Comparison of ENCODE assay signal across 8 mouse cellular contexts in genomic region chr13:8995159-8995989, GRCm38 (mm10). TPM values are rescaled to one million over a fixed set of nuclear protein-coding genes. Genes with fewer than 3 reads are reported as not detected.
DNase-seq lines count a peak whose midpoint lies in the region; ATAC-seq and TF ChIP-seq lines count a peak whose summit lies in the region.

No protein-coding gene starts in this region.

- WGBS in cerebellum, adult 2 months: 3% methylated on average over 33 of the region's 33 CpGs
- WGBS in forebrain, embryonic 13.5 days: 3% methylated on average over 33 of the region's 33 CpGs
- under 1% methylated on average over 33 of the region's 33 CpGs for WGBS in liver, embryonic 12.5 days (ENCODE audit: insufficient replicate concordance)
- 5% methylated on average over 33 of the region's 33 CpGs for WGBS in neural tube, embryonic 13.5 days

- H3K4me3 ChIP-seq in cerebellum, adult 2 months (replicated peaks; ENCODE audit: insufficient read depth, low read depth, low read length): peak overlapping the region; percentile 95
- peak overlapping the region; percentile 86 for H3K4me3 ChIP-seq in forebrain, embryonic 13.5 days
- H3K4me3 ChIP-seq in liver, embryonic 12.5 days: peak overlapping the region; percentile 87
- H3K4me3 ChIP-seq in neural tube, embryonic 13.5 days: peak overlapping the region; percentile 99

- no peak for TF ChIP-seq POLR2A in cerebellum, adult 2 months (IDR thresholded peaks at IDR 0.05; ENCODE audit: borderline replicate concordance, insufficient read depth, low read length)

- H3K4me1 ChIP-seq in cerebellum, adult 2 months (ENCODE audit: control insufficient read depth, insufficient read depth, low read length): no peaks in the 10 kb centered on the region; the same call in 1 of the 2 replicates
- peaks cover 21% of the 10 kb centered on the region for H3K4me1 ChIP-seq in forebrain, embryonic 13.5 days
- peaks cover 44% of the 10 kb centered on the region for H3K4me1 ChIP-seq in liver, embryonic 12.5 days
- H3K4me1 ChIP-seq in neural tube, embryonic 13.5 days (replicated peaks): peaks cover 23% of the 10 kb centered on the region

- H3K9me3 ChIP-seq in forebrain, embryonic 13.5 days (replicated peaks): no peaks in the 10 kb centered on the region
- H3K9me3 ChIP-seq in liver, embryonic 12.5 days (replicated peaks): no peaks in the 10 kb centered on the region
- no peaks in the 10 kb centered on the region for H3K9me3 ChIP-seq in neural tube, embryonic 13.5 days

- ATAC-seq in forebrain, embryonic 13.5 days: no peak; the same call in none of the 2 replicates
- peak; percentile 23 for ATAC-seq in liver, embryonic 12.5 days
- peak; percentile 79 for ATAC-seq in neural tube, embryonic 13.5 days (ENCODE audit: low read depth)

- no peak for DNase-seq in cerebellum, adult 2 months
- DNase-seq in cerebellum, adult 18-20 months: no peak
- DNase-seq in right cerebral cortex, adult 18-20 months: peak; percentile 7
- no peak for DNase-seq in right cerebral cortex, postnatal 14 days
- DNase-seq in thymus, postnatal 4 days: no peak

- peak overlapping the region; percentile 80 for H3K4me2 ChIP-seq in forebrain, embryonic 13.5 days
- H3K4me2 ChIP-seq in liver, embryonic 12.5 days: peak overlapping the region; percentile 80
- peak overlapping the region; percentile 94 for H3K4me2 ChIP-seq in neural tube, embryonic 13.5 days

- H3K27ac ChIP-seq in cerebellum, adult 2 months (ENCODE audit: insufficient read depth, low read length): no peak overlapping the region
- H3K27ac ChIP-seq in forebrain, embryonic 13.5 days: 0 out of 2 replicates have a peak overlapping the region, but pooled peaks have one; percentile 44
- H3K27ac ChIP-seq in liver, embryonic 12.5 days: peak overlapping the region; percentile 63
- peak overlapping the region; percentile 78 for H3K27ac ChIP-seq in neural tube, embryonic 13.5 days (replicated peaks)

- H3K36me3 ChIP-seq in forebrain, embryonic 13.5 days (ENCODE audit: poor library complexity, severe bottlenecking): peaks cover 10% of the 10 kb centered on the region
- H3K36me3 ChIP-seq in liver, embryonic 12.5 days: peaks cover 21% of the 10 kb centered on the region
- H3K36me3 ChIP-seq in neural tube, embryonic 13.5 days: peaks cover 14% of the 10 kb centered on the region; the same call in 1 of the 2 replicates

- H3K27me3 ChIP-seq in cerebellum, adult 2 months (ENCODE audit: control insufficient read depth, insufficient read depth, low read length): no peaks in the 10 kb centered on the region
- H3K27me3 ChIP-seq in forebrain, embryonic 13.5 days: no peaks in the 10 kb centered on the region
- no peaks in the 10 kb centered on the region for H3K27me3 ChIP-seq in liver, embryonic 12.5 days (replicated peaks)
- no peaks in the 10 kb centered on the region for H3K27me3 ChIP-seq in neural tube, embryonic 13.5 days

- TF ChIP-seq CTCF in cerebellum, adult 2 months (IDR thresholded peaks at IDR 0.05; ENCODE audit: borderline replicate concordance, insufficient read depth, low read depth, low read length): no peak

- H3K9ac ChIP-seq in forebrain, embryonic 13.5 days: peak overlapping the region; percentile 82
- H3K9ac ChIP-seq in liver, embryonic 12.5 days: peak overlapping the region; percentile 90
- peak overlapping the region; percentile 94 for H3K9ac ChIP-seq in neural tube, embryonic 13.5 days

RNA-seq across cellular contexts. Expression of gene Gtpbp4, which starts 0.5 kb away (rescaled TPM):
- 24.1 and 24.9 TPM in 2 replicates for polyA plus RNA-seq in cerebellum, adult 2 months (2012; rRNA removed)
- 95.3 and 106 TPM in 2 replicates for polyA plus RNA-seq in forebrain, embryonic 13.5 days (2015; fragmentation: Nextera tagmentation; extraction: Ambion mirVana)
- polyA plus RNA-seq in liver, embryonic 12.5 days (2016; fragmentation: Nextera tagmentation; extraction: Ambion mirVana): 65.7 and 70.3 TPM in 2 replicates
- 71.8 and 76.8 TPM in 2 replicates for polyA plus RNA-seq in neural tube, embryonic 13.5 days (2015; fragmentation: Nextera tagmentation; extraction: Ambion mirVana)

RNA-seq across cellular contexts. Expression of gene Idi2, which starts 42.7 kb away (rescaled TPM):
- polyA plus RNA-seq in cerebellum, adult 2 months (2012; rRNA removed): not detected in 2 replicates
- 0.08 TPM in 1 of 2 replicates, not detected in the other for polyA plus RNA-seq in forebrain, embryonic 13.5 days (2015; fragmentation: Nextera tagmentation; extraction: Ambion mirVana)
- polyA plus RNA-seq in liver, embryonic 12.5 days (2016; fragmentation: Nextera tagmentation; extraction: Ambion mirVana): not detected in 2 replicates
- not detected in 2 replicates for polyA plus RNA-seq in neural tube, embryonic 13.5 days (2015; fragmentation: Nextera tagmentation; extraction: Ambion mirVana)

RNA-seq across cellular contexts. Expression of gene Gm9745, which starts 47.3 kb away (rescaled TPM):
- not detected in 2 replicates for polyA plus RNA-seq in cerebellum, adult 2 months (2012; rRNA removed)
- polyA plus RNA-seq in forebrain, embryonic 13.5 days (2015; fragmentation: Nextera tagmentation; extraction: Ambion mirVana): not detected in 2 replicates
- not detected in 2 replicates for polyA plus RNA-seq in liver, embryonic 12.5 days (2016; fragmentation: Nextera tagmentation; extraction: Ambion mirVana)
- polyA plus RNA-seq in neural tube, embryonic 13.5 days (2015; fragmentation: Nextera tagmentation; extraction: Ambion mirVana): not detected in 2 replicates
